Mouse (Mus musculus) C2C12 (cell line): Measurements from ENCODE around the gene Gm34653. TPM values are rescaled to one million over a fixed set of nuclear protein-coding genes. Genes with fewer than 3 reads are reported as not detected.
"Not testable (repeated sequence)": the region's sequence is repeated elsewhere in the genome, so short reads cannot be mapped to it uniquely, and the experiment has no call there.

Experiments used
- H3K27me3 ChIP-seq: one replicate; pipeline ENCODE4 v1.6.1; 2011; ENCODE audit not compliant: control insufficient read depth, insufficient read depth, insufficient read length
- H3K36me3 ChIP-seq: one replicate; pipeline ENCODE4 v1.6.1; 2011; ENCODE audit not compliant: control insufficient read depth, insufficient read depth
- H3K4me3 ChIP-seq: one replicate; pipeline ENCODE4 v1.5.1; 2011; ENCODE audit warnings: mild to moderate bottlenecking, control low read depth; ENCODE audit not compliant: poor library complexity, insufficient read depth, severe bottlenecking
- H3K79me2 ChIP-seq: one replicate; pipeline ENCODE4 v1.6.1; 2011; ENCODE audit not compliant: control insufficient read depth, insufficient read depth
- H3K79me3 ChIP-seq: one replicate; pipeline ENCODE4 v1.6.1; 2011; ENCODE audit warnings: low read depth, control low read depth
- H3ac ChIP-seq: one replicate; pipeline ENCODE3; 2011; ENCODE audit warnings: low read depth; ENCODE audit not compliant: control insufficient read depth, insufficient read length
- CEBPB ChIP-seq: IDR thresholded peaks from one replicate; pipeline ENCODE4 v1.6.1; 2011; ENCODE audit warnings: low read depth, mild to moderate bottlenecking, control low read depth, moderate library complexity
- CTCF ChIP-seq: IDR thresholded peaks from one replicate; pipeline ENCODE4 v1.5.1; 2011; ENCODE audit not compliant: control insufficient read depth, insufficient read depth, insufficient read length
- FOSL1 ChIP-seq: IDR thresholded peaks from one replicate; pipeline ENCODE4 v1.8.0; 2011; ENCODE audit warnings: mild to moderate bottlenecking, low read length; ENCODE audit not compliant: poor library complexity, insufficient read depth, severe bottlenecking
- MAX ChIP-seq: IDR thresholded peaks from one replicate; pipeline ENCODE4 v1.6.1; 2011; ENCODE audit warnings: mild to moderate bottlenecking, control low read depth
- MYOD1 ChIP-seq: IDR thresholded peaks from one replicate; pipeline ENCODE4 v1.6.1; 2011; ENCODE audit warnings: low read depth; ENCODE audit not compliant: control insufficient read depth, insufficient read length
- MYOG ChIP-seq: IDR thresholded peaks from one replicate; pipeline ENCODE4 v1.6.1; 2011; ENCODE audit not compliant: control insufficient read depth, insufficient read length; ENCODE audit errors: extremely low read depth
- USF1 ChIP-seq: IDR thresholded peaks from one replicate; pipeline ENCODE4 v1.6.1; 2011; ENCODE audit warnings: low read depth, mild to moderate bottlenecking, control low read depth, moderate library complexity
- polyA plus RNA-seq: library from polyadenylated mRNA; unstranded; fragments of >200 nt; fragmentation: generic; extraction: Trizol; gene quantifications from one replicate; pipeline ENCODE4 v1.2.1, GENCODE M21; 2012; ENCODE audit warnings: missing spikeins

Gm34653 gene
- polyA plus RNA-seq, 1 experiment: 0.04 TPM

DNA sequence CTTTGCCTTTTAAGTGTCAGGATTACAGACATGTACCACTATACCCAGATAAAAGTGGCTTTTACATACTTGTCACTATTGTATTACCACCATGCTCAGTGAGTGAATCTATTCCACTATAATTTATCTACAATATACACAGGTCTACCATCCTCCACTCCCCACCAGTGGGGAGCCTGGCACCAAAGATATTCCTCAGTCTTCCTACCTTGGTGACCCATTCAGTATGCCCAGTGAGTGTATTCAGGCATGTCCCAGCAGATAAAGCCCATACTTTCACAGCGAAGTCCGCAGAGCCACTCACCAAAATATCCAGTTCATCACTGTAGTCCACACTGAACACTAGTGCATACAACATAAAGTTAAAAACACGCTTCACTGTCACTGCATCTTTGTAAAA, 22.0 kb upstream of the Gm34653 start:
- no peak overlapping the region for H3K4me3 ChIP-seq
- peaks cover 44% of the 10 kb centered on the region for H3K79me3 ChIP-seq
- peaks cover 82% of the 10 kb centered on the region for H3K36me3 ChIP-seq
- TF ChIP-seq MAX (no peak), MYOG (no peak), MYOD1 (no peak), CEBPB (no peak), USF1 (no peak), FOSL1 (no peak), CTCF (no peak)
- H3K27me3 ChIP-seq: no peaks in the 10 kb centered on the region
- H3ac ChIP-seq: no peak overlapping the region
- peaks cover 97% of the 10 kb centered on the region for H3K79me2 ChIP-seq

DNA sequence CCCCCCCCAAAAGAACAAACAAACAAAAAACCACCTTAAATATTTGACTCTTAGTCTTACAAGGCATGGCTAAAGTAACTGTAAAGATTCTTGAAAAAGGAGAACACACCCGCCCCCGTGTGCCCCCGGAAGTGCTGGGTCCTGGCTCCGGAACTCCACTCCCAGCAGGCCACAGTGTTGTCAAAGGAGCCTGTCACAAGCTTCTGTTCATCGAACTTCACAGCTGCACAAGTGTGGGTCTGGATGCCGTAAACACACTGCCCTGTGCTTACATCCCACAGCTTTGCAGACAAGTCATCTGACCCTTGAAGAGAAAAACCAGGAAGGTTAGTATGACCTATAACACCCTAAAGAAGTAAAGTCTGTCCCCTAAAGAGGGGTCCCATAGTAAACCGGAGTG, 20.1 kb upstream of the Gm34653 start:
- H3K36me3 ChIP-seq: peaks cover 83% of the 10 kb centered on the region
- TF ChIP-seq FOSL1: no peak
- no peak for TF ChIP-seq MAX
- no peak for TF ChIP-seq MYOG
- no peak for TF ChIP-seq CTCF
- TF ChIP-seq MYOD1: no peak
- peaks cover 34% of the 10 kb centered on the region for H3K79me3 ChIP-seq
- no peak overlapping the region for H3K4me3 ChIP-seq
- no peaks in the 10 kb centered on the region for H3K27me3 ChIP-seq
- peaks cover 93% of the 10 kb centered on the region for H3K79me2 ChIP-seq
- no peak overlapping the region for H3ac ChIP-seq

DNA sequence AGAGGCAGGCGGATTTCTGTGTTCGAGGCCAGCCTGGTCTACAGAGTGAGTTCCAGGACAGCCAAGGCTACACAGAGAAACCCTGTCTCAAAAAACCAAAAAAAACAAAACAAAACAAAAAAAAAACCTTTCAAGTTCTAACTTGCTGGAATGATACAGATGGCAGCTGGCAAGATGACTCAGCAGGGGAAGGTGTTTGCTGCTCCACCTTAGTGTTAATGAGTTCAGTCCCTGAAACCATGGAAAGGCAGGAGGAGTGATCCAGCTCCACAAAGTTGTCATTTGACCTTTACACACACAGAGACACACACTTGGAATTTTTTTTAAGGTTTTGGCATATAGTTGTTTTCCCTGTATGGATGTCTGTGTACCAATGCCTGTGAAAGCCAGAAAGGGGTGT, 16.9 kb upstream of the Gm34653 start:
- not testable (repeated sequence) for H3ac ChIP-seq, H3K4me3 ChIP-seq, H3K27me3 ChIP-seq
- peaks cover 69% of the 10 kb centered on the region for H3K79me2 ChIP-seq
- H3K36me3 ChIP-seq: peaks cover 92% of the 10 kb centered on the region
- H3K79me3 ChIP-seq: peaks cover 14% of the 10 kb centered on the region

DNA sequence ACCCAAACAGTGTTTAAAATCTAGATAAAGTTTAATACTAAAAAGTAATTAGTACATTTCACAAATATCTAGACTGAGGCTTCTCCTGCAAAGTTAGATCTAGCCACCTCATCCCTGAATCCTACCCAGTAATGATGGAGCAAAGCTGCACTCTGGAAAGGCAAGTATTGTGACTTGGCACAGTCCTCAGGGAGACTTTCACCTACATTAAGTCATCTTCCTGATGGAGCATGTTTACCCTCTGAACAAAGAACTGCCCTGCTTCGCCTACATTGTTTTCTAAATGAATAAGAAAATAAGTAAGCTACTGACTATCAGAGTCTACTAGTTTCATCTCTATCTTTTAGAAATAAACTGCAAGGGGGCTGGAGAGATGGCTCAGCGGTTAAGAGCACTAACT, 14.3 kb upstream of the Gm34653 start:
- peaks cover 62% of the 10 kb centered on the region for H3K79me2 ChIP-seq
- H3K36me3 ChIP-seq: peaks cover 88% of the 10 kb centered on the region
- H3K79me3 ChIP-seq: peaks cover 16% of the 10 kb centered on the region
- H3ac ChIP-seq: no peak overlapping the region
- no peak for TF ChIP-seq CTCF
- TF ChIP-seq MYOG: no peak
- no peak for TF ChIP-seq USF1
- no peak for TF ChIP-seq FOSL1
- TF ChIP-seq MYOD1: no peak
- no peak for TF ChIP-seq CEBPB
- TF ChIP-seq MAX: no peak
- no peaks in the 10 kb centered on the region for H3K27me3 ChIP-seq
- H3K4me3 ChIP-seq: no peak overlapping the region

DNA sequence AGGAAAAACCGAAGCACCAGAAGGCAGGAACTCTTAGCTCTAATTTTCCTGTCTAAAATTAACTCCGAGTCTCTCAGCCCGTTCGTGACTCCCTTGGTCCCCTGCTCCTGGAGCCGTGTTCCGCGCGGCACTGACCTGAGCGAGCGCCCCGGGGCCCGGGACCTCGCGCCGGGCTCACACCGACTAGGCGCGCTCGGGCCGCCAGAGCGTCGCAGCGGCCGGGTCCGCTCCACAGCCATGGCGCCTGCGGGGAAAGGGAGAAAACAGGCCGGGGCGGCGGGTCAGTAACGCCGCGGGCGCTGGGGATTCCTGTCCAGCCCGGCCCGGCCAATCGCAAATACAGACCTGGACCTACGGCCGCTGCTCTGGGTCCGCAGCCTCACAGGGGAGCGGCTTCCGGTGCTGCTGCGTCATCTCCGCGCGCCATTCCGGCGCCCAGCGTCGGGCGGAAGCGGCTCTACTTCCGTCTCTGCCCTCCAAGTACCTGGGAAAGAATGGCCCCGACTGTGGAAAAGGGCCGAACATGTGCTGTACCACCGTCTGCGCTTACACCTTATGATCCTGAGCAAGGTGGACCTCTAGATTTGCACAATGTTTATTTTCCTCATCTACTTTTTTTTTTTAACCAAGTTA, 6.9 kb upstream of the Gm34653 start, which contains the start of gene Fbxw2:
Gene Fbxw2, minus strand, starts transcription at position 485 of the 633 bp plus-strand sequence.
- Histone ChIP-seq H3K4me3 (peak within 1 kb of the TSS; percentile 89), H3K79me3 (peaks cover 27% of the 10 kb centered on the region), H3K36me3 (peaks cover 21% of the 10 kb centered on the region), H3K79me2 (peaks cover 43% of the 10 kb centered on the region), H3ac (peak within 1 kb of the TSS; percentile 96), H3K27me3 (no peaks in the 10 kb centered on the region)
- TF ChIP-seq CEBPB: no peak
- TF ChIP-seq USF1: no peak
- TF ChIP-seq CTCF: no peak
- no peak for TF ChIP-seq FOSL1
- no peak for TF ChIP-seq MYOD1
- TF ChIP-seq MAX: peak; percentile 93
